Comparison of ENCODE assay signal across 17 mouse cellular contexts in the genomic region with DNA sequence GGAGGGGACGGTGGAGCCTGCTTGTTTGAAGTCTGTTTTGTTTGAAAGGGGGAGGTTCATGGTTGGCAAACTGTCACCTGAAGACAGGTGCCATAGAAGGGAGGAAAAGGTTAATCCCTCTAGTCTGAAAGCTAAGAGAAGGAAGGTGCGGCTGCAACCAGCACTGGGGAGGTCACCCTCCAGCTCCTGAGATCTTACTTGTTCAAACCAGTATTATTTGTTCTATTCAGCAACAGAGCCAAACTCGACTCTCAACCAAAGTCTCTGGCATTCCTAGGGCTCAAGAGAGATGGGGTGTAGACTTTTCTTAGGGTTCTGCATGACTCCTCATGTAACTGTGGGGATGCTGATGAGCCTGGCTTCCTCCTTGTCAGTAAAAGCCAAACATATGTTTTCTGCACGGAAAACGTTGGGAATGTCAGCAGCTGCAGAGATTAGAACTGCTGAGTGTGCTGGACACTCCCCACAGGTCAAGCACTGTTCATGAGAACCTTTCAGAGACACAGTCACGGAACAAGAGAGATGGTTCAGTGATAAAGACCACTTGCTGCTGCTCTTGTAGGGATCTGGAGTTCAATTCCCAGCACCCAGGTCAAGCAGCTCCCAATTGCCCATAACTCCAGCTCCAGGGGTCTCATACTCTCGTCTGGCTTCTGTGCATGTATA. TPM values are rescaled to one million over a fixed set of nuclear protein-coding genes. Genes with fewer than 3 reads are reported as not detected.
"Had no signal": no experiment of that assay in that cellular context is flagged by ENCODE, and none has a peak within 500 bp of the region (broad histone marks: within the 10 kb centered on the region; RNA-seq: fewer than 3 reads in every experiment).

No protein-coding gene starts in this region.

- H3K27ac ChIP-seq: left cerebral cortex, adult 2 months; limb, embryonic 15.5 days; liver, embryonic 13.5 days; midbrain, embryonic 10.5 days; neural tube, embryonic 15.5 days had no signal

- H3K4me3 ChIP-seq: left cerebral cortex, adult 2 months; limb, embryonic 15.5 days; liver, embryonic 13.5 days; midbrain, embryonic 10.5 days; myocyte; neural tube, embryonic 15.5 days had no signal

- H3K9ac ChIP-seq: limb, embryonic 15.5 days; liver, embryonic 13.5 days; liver, postnatal 0 days; neural tube, embryonic 15.5 days had no signal

- H3K36me3 ChIP-seq: limb, embryonic 15.5 days; liver, embryonic 13.5 days; midbrain, embryonic 10.5 days; neural tube, embryonic 15.5 days had no signal

- H3K4me2 ChIP-seq: limb, embryonic 15.5 days; liver, embryonic 13.5 days; neural tube, embryonic 15.5 days had no signal

- H3K4me1 ChIP-seq: limb, embryonic 15.5 days; liver, embryonic 13.5 days; midbrain, embryonic 10.5 days; neural tube, embryonic 15.5 days had no signal

- DNase-seq: kidney, adult 8-10 months; kidney, postnatal 25 days; liver, embryonic 13.5 days; liver, postnatal 0 days; midbrain, embryonic 14.5 days; right cerebral cortex, adult 18-20 months; right cerebral cortex, postnatal 25 days; thymus, postnatal 4 days had no signal

- H3K27me3 ChIP-seq: limb, embryonic 15.5 days; liver, embryonic 13.5 days; neural tube, embryonic 15.5 days had no signal

- H3K9me3 ChIP-seq: limb, embryonic 15.5 days; liver, embryonic 13.5 days; midbrain, embryonic 10.5 days; neural tube, embryonic 15.5 days had no signal

- ATAC-seq: intestine, embryonic 16.5 days; liver, postnatal 0 days had no signal

RNA-seq across cellular contexts. Expression of a gene that starts 27.5 kb away (rescaled TPM):
- total RNA-seq: left cerebral cortex, adult 2 months; megakaryocyte progenitor cell, adult 5-6 weeks had no signal
- polyA plus RNA-seq: limb, embryonic 11.5 days; midbrain, embryonic 10.5 days; midbrain, embryonic 14.5 days; neural tube, embryonic 11.5 days; neural tube, embryonic 15.5 days had no signal
